Mouse (Mus musculus): ENCODE measurements around the gene Gm13030. TPM values are rescaled to one million over a fixed set of nuclear protein-coding genes. Genes with fewer than 3 reads are reported as not detected.

Gm13030 gene
- polyA plus RNA-seq, 1 experiment from 2014 or later, result not detected

- peak; percentile 74 for TF ChIP-seq CTCF (IDR thresholded peaks at IDR 0.05; ENCODE audit: low read depth)
- no peak overlapping the region for H3K4me3 ChIP-seq (ENCODE audit: low read depth, low read length)
- no peak overlapping the region for H3K27ac ChIP-seq (ENCODE audit: low read depth, low read length)
- 4% methylated on average over 13 of the region's 13 CpGs for WGBS
- peak; percentile 64 for ATAC-seq
- no peaks in the 10 kb centered on the region for H3K4me1 ChIP-seq (replicated peaks; ENCODE audit: control insufficient read depth, insufficient read depth, low read length)
- peak overlapping the region; percentile 37; the same call in 1 of the 2 replicates for H3K4me2 ChIP-seq (replicated peaks; ENCODE audit: low read depth)
- no peaks in the 10 kb centered on the region for H3K36me3 ChIP-seq (ENCODE audit: control insufficient read depth, insufficient read depth)
- no peaks in the 10 kb centered on the region for H3K27me3 ChIP-seq (replicated peaks; ENCODE audit: control insufficient read depth, insufficient read depth, low read length)
- no peak overlapping the region for H3K9ac ChIP-seq (ENCODE audit: low read depth, low read length)
- no peaks in the 10 kb centered on the region for H3K9me3 ChIP-seq (ENCODE audit: control insufficient read depth)
Observed at GRCm38 (mm10) chr4:138859728-138860127, 14.0 kb downstream of the Gm13030 start.

GRCm38 (mm10) chr4:138859245-138859644, 14.5 kb downstream of the Gm13030 start:
- Histone ChIP-seq H3K4me1 (replicated peaks; ENCODE audit: control insufficient read depth, insufficient read depth, low read length) (no peaks in the 10 kb centered on the region), H3K36me3 (ENCODE audit: control insufficient read depth, insufficient read depth) (no peaks in the 10 kb centered on the region), H3K9me3 (ENCODE audit: control insufficient read depth) (no peaks in the 10 kb centered on the region), H3K4me3 (ENCODE audit: low read depth, low read length) (no peak overlapping the region), H3K27ac (ENCODE audit: low read depth, low read length) (no peak overlapping the region), H3K27me3 (replicated peaks; ENCODE audit: control insufficient read depth, insufficient read depth, low read length) (no peaks in the 10 kb centered on the region), H3K9ac (ENCODE audit: low read depth, low read length) (no peak overlapping the region), H3K4me2 (replicated peaks; ENCODE audit: low read depth) (peak overlapping the region; percentile 37; the same call in 1 of the 2 replicates)
- TF ChIP-seq CTCF (IDR thresholded peaks at IDR 0.05; ENCODE audit: low read depth), result peak; percentile 64
- WGBS, result 32% methylated on average over 9 of the region's 9 CpGs
- ATAC-seq, result no peak

- no peak overlapping the region for H3K4me2 ChIP-seq (replicated peaks; ENCODE audit: low read depth)
- 79% methylated on average over 15 of the region's 15 CpGs for WGBS
Observed at GRCm38 (mm10) chr4:138858446-138858845, 15.3 kb downstream of the Gm13030 start.

GRCm38 (mm10) chr4:138857576-138857975, 16.2 kb downstream of the Gm13030 start:
- H3K27ac ChIP-seq (ENCODE audit: low read depth, low read length), result no peak overlapping the region
- no peaks in the 10 kb centered on the region for H3K9me3 ChIP-seq (ENCODE audit: control insufficient read depth)
- H3K4me2 ChIP-seq (replicated peaks; ENCODE audit: low read depth), result no peak overlapping the region
- H3K36me3 ChIP-seq (ENCODE audit: control insufficient read depth, insufficient read depth), result no peaks in the 10 kb centered on the region
- H3K9ac ChIP-seq (ENCODE audit: low read depth, low read length), result no peak overlapping the region
- no peak for ATAC-seq
- no peak overlapping the region for H3K4me3 ChIP-seq (ENCODE audit: low read depth, low read length)
- H3K4me1 ChIP-seq (replicated peaks; ENCODE audit: control insufficient read depth, insufficient read depth, low read length), result no peaks in the 10 kb centered on the region
- H3K27me3 ChIP-seq (replicated peaks; ENCODE audit: control insufficient read depth, insufficient read depth, low read length), result no peaks in the 10 kb centered on the region
- no peak for TF ChIP-seq CTCF (IDR thresholded peaks at IDR 0.05; ENCODE audit: low read depth)
- 88% methylated on average over 10 of the region's 10 CpGs for WGBS

More at GRCm38 (mm10) chr4:138858446-138858845, 15.3 kb downstream of the Gm13030 start:
- H3K4me3 ChIP-seq (ENCODE audit: low read depth, low read length), result no peak overlapping the region
- no peak overlapping the region for H3K27ac ChIP-seq (ENCODE audit: low read depth, low read length)
- H3K4me1 ChIP-seq (replicated peaks; ENCODE audit: control insufficient read depth, insufficient read depth, low read length), result no peaks in the 10 kb centered on the region
- no peak overlapping the region for H3K9ac ChIP-seq (ENCODE audit: low read depth, low read length)
- ATAC-seq, result no peak
- no peaks in the 10 kb centered on the region for H3K36me3 ChIP-seq (ENCODE audit: control insufficient read depth, insufficient read depth)
- no peaks in the 10 kb centered on the region for H3K9me3 ChIP-seq (ENCODE audit: control insufficient read depth)
- no peak for TF ChIP-seq CTCF (IDR thresholded peaks at IDR 0.05; ENCODE audit: low read depth)
- no peaks in the 10 kb centered on the region for H3K27me3 ChIP-seq (replicated peaks; ENCODE audit: control insufficient read depth, insufficient read depth, low read length)

GRCm38 (mm10) chr4:138856491-138856890, 17.3 kb downstream of the Gm13030 start:
- Histone ChIP-seq H3K4me1 (replicated peaks; ENCODE audit: control insufficient read depth, insufficient read depth, low read length) (no peaks in the 10 kb centered on the region), H3K4me2 (replicated peaks; ENCODE audit: low read depth) (no peak overlapping the region), H3K27ac (ENCODE audit: low read depth, low read length) (no peak overlapping the region), H3K9ac (ENCODE audit: low read depth, low read length) (no peak overlapping the region), H3K9me3 (ENCODE audit: control insufficient read depth) (no peaks in the 10 kb centered on the region), H3K4me3 (ENCODE audit: low read depth, low read length) (no peak overlapping the region), H3K36me3 (ENCODE audit: control insufficient read depth, insufficient read depth) (no peaks in the 10 kb centered on the region), H3K27me3 (replicated peaks; ENCODE audit: control insufficient read depth, insufficient read depth, low read length) (no peaks in the 10 kb centered on the region)
- WGBS, result 27% methylated on average over 7 of the region's 7 CpGs
- peak; percentile 68 for ATAC-seq
- TF ChIP-seq CTCF (IDR thresholded peaks at IDR 0.05; ENCODE audit: low read depth), result peak; percentile 99

- Histone ChIP-seq H3K4me1 (replicated peaks; ENCODE audit: control insufficient read depth, insufficient read depth, low read length) (no peaks in the 10 kb centered on the region), H3K9ac (ENCODE audit: low read depth, low read length) (no peak overlapping the region), H3K27ac (ENCODE audit: low read depth, low read length) (no peak overlapping the region), H3K9me3 (ENCODE audit: control insufficient read depth) (no peaks in the 10 kb centered on the region), H3K27me3 (replicated peaks; ENCODE audit: control insufficient read depth, insufficient read depth, low read length) (no peaks in the 10 kb centered on the region), H3K4me2 (replicated peaks; ENCODE audit: low read depth) (no peak overlapping the region), H3K4me3 (ENCODE audit: low read depth, low read length) (no peak overlapping the region), H3K36me3 (ENCODE audit: control insufficient read depth, insufficient read depth) (no peaks in the 10 kb centered on the region)
- 90% methylated on average over 9 of the region's 9 CpGs for WGBS
- no peak for TF ChIP-seq CTCF (IDR thresholded peaks at IDR 0.05; ENCODE audit: low read depth)
- no peak for ATAC-seq
Observed at GRCm38 (mm10) chr4:138855092-138855632, 18.6 kb downstream of the Gm13030 start.
